Mouse (Mus musculus): ENCODE results near the gene Ahnak2. TPM values are rescaled to one million over a fixed set of nuclear protein-coding genes. Genes with fewer than 3 reads are reported as not detected.

Gene Ahnak2
- polyA plus RNA-seq (2012; ENCODE audit: low replicate concordance) = 0.31 and 3.6 TPM in 2 replicates

DNA sequence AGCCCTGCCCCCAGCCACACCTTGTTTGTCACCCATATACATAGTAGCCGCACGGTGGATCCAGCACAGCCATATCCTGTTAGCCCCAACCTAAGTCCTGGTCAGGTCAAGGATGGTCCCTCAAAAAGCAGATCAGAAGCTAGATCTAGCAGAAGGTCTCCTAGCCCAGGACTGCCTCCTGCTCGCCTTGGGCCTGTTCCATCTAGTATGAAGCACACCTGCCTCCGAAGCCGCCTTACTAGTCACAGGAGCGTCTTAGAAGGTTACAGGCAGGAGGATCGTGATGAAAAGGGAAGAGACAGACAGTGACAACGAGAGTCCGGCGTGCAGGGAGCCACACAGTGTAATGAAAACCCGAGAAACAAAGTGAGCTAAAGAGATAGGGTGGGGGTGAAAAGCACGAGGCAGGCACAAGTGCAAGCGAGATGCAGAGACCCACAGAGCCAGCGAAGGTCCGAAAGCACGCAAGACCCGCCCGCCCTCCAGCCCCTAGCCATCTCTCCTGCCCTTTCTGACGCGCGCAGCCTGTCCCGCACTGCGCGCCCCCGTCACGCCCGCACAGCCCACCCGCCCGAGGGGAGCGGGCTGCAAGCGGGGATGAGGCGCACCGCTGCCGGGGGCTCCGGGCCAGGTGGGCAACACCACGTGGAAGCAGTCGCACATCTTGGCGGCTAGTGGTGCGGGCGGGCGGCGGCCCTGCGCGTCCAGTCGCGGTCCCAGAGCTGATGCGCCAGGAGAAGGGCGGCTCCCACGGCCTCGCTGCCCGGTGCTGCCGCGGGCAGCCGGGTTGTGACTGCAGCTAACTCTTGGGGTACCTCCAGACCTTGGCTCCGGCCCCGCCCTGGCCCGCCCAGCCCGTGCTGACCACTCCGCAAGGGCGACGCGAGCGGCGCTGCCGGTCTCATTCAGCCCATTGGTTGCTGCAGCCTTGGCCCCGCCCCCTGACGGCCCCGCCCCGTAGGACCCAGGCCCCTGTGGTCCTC lies at the start of gene Ahnak2:
Gene Ahnak2, minus strand, starts transcription at position 794 of the 983 bp plus-strand sequence.

DNA sequence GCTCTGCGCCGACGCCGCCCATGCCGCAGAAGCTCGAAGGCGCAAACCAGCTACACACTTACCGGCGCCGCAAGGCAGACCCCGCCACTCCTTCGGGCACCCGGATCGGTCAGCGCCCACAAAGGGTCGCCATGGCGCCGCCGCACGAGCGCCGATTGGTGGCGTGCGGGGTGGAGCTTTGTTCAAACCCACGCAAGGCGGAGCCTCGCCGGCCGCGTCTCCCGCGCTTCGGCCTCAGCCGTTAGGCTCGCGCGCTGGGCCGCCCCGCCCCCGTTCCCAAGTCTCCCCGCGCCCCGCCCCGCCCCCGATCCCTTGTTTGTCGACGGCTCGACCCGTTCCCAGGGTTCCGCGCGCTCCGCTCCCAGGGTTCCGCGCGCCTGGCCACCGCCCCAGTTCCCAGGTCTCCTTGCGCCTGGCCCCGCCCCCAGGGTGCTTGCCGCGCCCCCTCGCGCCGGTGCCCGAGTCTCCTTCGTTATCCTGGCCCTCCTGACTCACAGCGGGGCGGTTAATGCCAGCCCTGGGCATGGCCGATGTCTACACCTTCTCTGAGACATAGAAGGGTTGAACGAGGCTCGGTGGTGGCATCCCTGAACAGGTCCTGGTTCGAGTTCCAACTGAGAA lies 26.9 kb upstream of the Ahnak2 start, which contains the start of gene Cdca4:
Gene Cdca4, minus strand, starts transcription at position 180 of the 621 bp plus-strand sequence.

DNA sequence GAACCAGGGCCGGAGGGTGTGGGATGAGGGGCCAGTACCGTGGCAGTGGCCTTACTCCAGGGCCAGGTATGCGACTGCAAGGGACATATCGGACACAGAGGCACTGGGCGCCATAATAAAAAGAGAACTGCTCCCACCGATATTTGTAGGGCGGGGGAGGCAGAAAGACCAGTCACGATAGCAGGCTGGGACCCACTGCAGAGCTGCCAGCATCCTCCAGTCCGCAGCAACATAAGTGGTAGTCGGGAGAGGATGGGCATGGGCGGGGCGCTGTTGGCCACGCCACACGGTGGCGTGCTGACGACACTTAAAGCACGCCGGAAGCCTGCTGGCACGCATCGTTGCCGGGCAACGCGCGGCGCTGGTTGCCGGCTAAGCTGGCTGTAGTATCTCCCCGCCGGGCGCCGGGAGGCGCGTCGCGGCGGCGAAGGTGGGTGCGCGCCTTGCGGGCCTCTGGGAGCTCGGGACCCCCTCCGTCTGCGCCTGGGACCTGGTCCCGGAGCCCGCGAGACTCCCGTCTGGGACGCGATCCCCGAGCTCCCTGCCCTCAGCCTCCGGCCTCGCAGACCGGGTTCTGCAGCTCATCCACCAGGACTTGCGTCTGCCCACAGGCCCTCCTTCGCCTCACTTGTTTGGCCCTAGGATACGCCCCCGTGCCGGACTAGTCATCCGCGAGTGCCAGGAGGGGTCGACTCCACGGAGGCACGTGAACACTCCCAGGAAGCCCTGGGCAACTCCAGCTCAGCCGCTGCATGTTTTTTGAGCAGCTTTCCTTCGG lies 6.3 kb upstream of the Ahnak2 start, which contains the start of gene Clba1:
Gene Clba1, plus strand, starts transcription at position 351 of the 778 bp plus-strand sequence.

DNA sequence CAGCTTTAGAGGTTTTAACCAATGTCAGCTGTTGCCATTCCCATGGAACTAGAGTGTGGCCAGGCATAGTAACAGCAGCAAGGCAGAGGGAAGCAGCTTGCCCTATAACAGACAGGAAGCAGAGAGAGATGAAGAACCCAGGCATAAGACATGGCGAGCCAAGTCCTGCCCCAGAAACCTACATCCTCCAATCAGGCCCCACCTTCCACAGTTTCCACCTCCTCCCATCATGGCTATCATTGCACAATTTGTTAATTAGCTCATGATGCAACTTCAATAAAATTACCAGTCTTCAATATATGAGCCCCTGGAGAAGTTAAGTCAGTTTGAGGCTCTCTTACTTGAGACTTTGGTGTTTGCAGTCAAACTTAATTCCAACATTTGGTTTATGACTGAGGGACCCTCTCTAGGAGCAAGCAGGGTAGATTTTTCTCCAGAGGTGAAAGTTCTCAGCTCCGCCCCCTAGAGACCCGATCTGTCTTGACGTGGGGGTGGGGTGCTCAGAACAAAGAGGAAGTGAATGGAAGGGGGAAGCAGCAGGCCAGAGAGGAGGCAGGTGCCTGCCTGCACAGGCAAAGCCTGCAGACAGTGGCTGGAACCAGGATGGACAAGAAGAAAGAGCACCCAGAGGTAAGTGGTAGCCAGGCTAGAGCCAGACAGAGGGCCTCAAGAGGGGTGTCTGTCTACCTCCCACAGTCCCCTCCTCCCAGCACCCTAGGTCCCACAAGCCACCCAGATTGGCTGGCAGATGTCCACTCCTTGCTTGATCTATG lies 42.1 kb downstream of the Ahnak2 start, which contains the start of gene Pld4:
Gene Pld4, plus strand, starts transcription at position 502 of the 773 bp plus-strand sequence.

Other genes with a start within 250 kb of the Ahnak2 start
- 61.9 and 159 TPM in 2 replicates for gene Inf2, start 213.9 kb downstream of the Ahnak2 start, polyA plus RNA-seq (2012; ENCODE audit: low replicate concordance)
- gene Adssl1, start 182.6 kb downstream of the Ahnak2 start, polyA plus RNA-seq (2012; ENCODE audit: low replicate concordance) = 34.8 and 57.0 TPM in 2 replicates
- gene Siva1, start 158.0 kb downstream of the Ahnak2 start, polyA plus RNA-seq (2012; ENCODE audit: low replicate concordance) = 14.1 and 24.9 TPM in 2 replicates
- 241 and 387 TPM in 2 replicates for gene Akt1, start 127.8 kb downstream of the Ahnak2 start, polyA plus RNA-seq (2012; ENCODE audit: low replicate concordance)
- gene Zbtb42, start 123.8 kb downstream of the Ahnak2 start, polyA plus RNA-seq (2012; ENCODE audit: low replicate concordance) = 21.1 and 47.2 TPM in 2 replicates
- gene Cep170b, start 82.2 kb downstream of the Ahnak2 start, polyA plus RNA-seq (2012; ENCODE audit: low replicate concordance) = 9.9 and 19.5 TPM in 2 replicates
- gene Pld4, start 42.0 kb downstream of the Ahnak2 start, polyA plus RNA-seq (2012; ENCODE audit: low replicate concordance) = 197 and 291 TPM in 2 replicates
- gene Clba1, start 6.3 kb upstream of the Ahnak2 start, polyA plus RNA-seq (2012; ENCODE audit: low replicate concordance) = 0.73 and 1.4 TPM in 2 replicates
- 13.8 and 23.1 TPM in 2 replicates for gene Cdca4, start 26.8 kb upstream of the Ahnak2 start, polyA plus RNA-seq (2012; ENCODE audit: low replicate concordance)
- gene Gpr132, start 65.6 kb upstream of the Ahnak2 start, polyA plus RNA-seq (2012; ENCODE audit: low replicate concordance) = 16.5 and 17.0 TPM in 2 replicates
- gene Jag2, start 127.1 kb upstream of the Ahnak2 start, polyA plus RNA-seq (2012; ENCODE audit: low replicate concordance) = 2.4 and 3.7 TPM in 2 replicates
- gene Nudt14, start 139.5 kb upstream of the Ahnak2 start, polyA plus RNA-seq (2012; ENCODE audit: low replicate concordance) = 21.4 and 24.4 TPM in 2 replicates
- 52.2 and 191 TPM in 2 replicates for gene Btbd6, start 173.8 kb upstream of the Ahnak2 start, polyA plus RNA-seq (2012; ENCODE audit: low replicate concordance)
- gene Brf1, start 198.0 kb upstream of the Ahnak2 start, polyA plus RNA-seq (2012; ENCODE audit: low replicate concordance) = 41.4 and 66.3 TPM in 2 replicates
- 25.9 and 44.3 TPM in 2 replicates for gene Pacs2, start 211.9 kb upstream of the Ahnak2 start, polyA plus RNA-seq (2012; ENCODE audit: low replicate concordance)

Data from hematopoietic multipotent progenitor cell, adult 10-12 weeks (in vitro differentiated cells).